Mouse (Mus musculus): ENCODE measurements around the gene Dand5.

Gene Dand5

GRCm38 (mm10) chr8:84768343-84769095 is 54.1 kb downstream of the Dand5 start:
- peak; percentile 75 to 77 for DNase-seq

GRCm38 (mm10) chr8:84767221-84767620 is 55.4 kb downstream of the Dand5 start:
- DNase-seq, result peak; percentile 44 to 53

- peak; percentile 49 to 50 for DNase-seq
Observed at GRCm38 (mm10) chr8:84766422-84766821, 56.2 kb downstream of the Dand5 start.

- DNase-seq, result peak; percentile 52 to 61
Observed at GRCm38 (mm10) chr8:84765629-84766028, 57.0 kb downstream of the Dand5 start.

Measured in cerebellum, postnatal 10 days (tissue).